Mouse (Mus musculus) heart, postnatal 0 days (tissue): ENCODE measurements around the gene Pigm. TPM values are rescaled to one million over a fixed set of nuclear protein-coding genes. Genes with fewer than 3 reads are reported as not detected.

Experiments
- ATAC-seq: fragments of 200-750 bp; cut with Nextera tagmentation; 2 replicates; pipeline ENCODE4 v1.8.0; 2017; ENCODE audit warnings: low read depth, moderate number of reproducible peaks, moderate library complexity; ENCODE audit not compliant: insufficient read depth
- DNase-seq: peaks from one replicate; pipeline ENCODE4 v3.0.0-alpha.2; 2016; ENCODE audit warnings: low spot score
- H3K27ac ChIP-seq: fragments of 300-500 bp; sonication (generic); 2 replicates; pipeline ENCODE4 v1.5.1; 2014; ENCODE audit warnings: low read depth, mild to moderate bottlenecking
- H3K27me3 ChIP-seq: fragments of 300-500 bp; sonication (generic); 2 replicates; pipeline ENCODE4 v1.6.1; 2014; ENCODE audit warnings: low read length, mixed read lengths; ENCODE audit not compliant: control insufficient read depth, insufficient read depth
- H3K36me3 ChIP-seq: fragments of 300-500 bp; sonication (generic); replicated peaks from 2 replicates; pipeline ENCODE4 v1.6.1; 2014; ENCODE audit warnings: low read length, mixed read lengths; ENCODE audit not compliant: control insufficient read depth, insufficient read depth
- H3K4me1 ChIP-seq: fragments of 300-500 bp; sonication (generic); 2 replicates; pipeline ENCODE4 v1.6.1; 2014; ENCODE audit warnings: antibody characterized with exemption; ENCODE audit not compliant: control insufficient read depth, insufficient read depth
- H3K4me2 ChIP-seq: fragments of 300-500 bp; sonication (generic); 2 replicates; pipeline ENCODE4 v1.6.1; 2014; ENCODE audit warnings: low read depth, mild to moderate bottlenecking, low read length, moderate library complexity
- H3K4me3 ChIP-seq: fragments of 300-500 bp; sonication (generic); 2 replicates; pipeline ENCODE4 v1.5.1; 2014; ENCODE audit warnings: low read depth, low read length
- H3K9ac ChIP-seq: fragments of 300-500 bp; sonication (generic); replicated peaks from 2 replicates; pipeline ENCODE4 v1.6.1; 2014; ENCODE audit warnings: low read depth, low read length, mixed read lengths
- H3K9me3 ChIP-seq: fragments of 300-500 bp; sonication (generic); replicated peaks from 2 replicates; pipeline ENCODE4 v1.6.1; 2016; ENCODE audit warnings: low read length; ENCODE audit not compliant: control insufficient read depth
- CTCF ChIP-seq: IDR thresholded peaks from 2 replicates; pipeline ENCODE4 v1.5.1; 2016; ENCODE audit warnings: antibody characterized with exemption, control low read depth, low read depth
- EP300 ChIP-seq: IDR thresholded peaks from 2 replicates; pipeline ENCODE4 v1.6.1; 2016; ENCODE audit warnings: antibody characterized with exemption, low read depth
- WGBS: fragments of 180-500 bp; shearing (Covaris S2); extraction: QIAGEN DNeasy Blood & Tissue Kit; methylation state at CpG from one replicate; pipeline ENCODE4 v1.1.7; 2014; 5-methylcytosine and 5-hydroxymethylcytosine counted together
- polyA plus RNA-seq: library from polyadenylated mRNA; unstranded; fragments of >200 nt; fragmentation: Nextera tagmentation; extraction: Ambion mirVana; gene quantifications from 2 replicates; pipeline ENCODE4 v1.2.1, GENCODE M21; 2015
- total RNA-seq: library from RNA; depleted of rRNA; stranded (reverse); fragments of >200 nt; gene quantifications from 2 replicates; pipeline ENCODE4 v1.2.3, GENCODE M21; 2014; ENCODE audit warnings: low replicate concordance

Pigm gene
- total and polyA plus RNA-seq, 2 experiments from 2014 or later: 2.2 to 13.8 TPM

DNA sequence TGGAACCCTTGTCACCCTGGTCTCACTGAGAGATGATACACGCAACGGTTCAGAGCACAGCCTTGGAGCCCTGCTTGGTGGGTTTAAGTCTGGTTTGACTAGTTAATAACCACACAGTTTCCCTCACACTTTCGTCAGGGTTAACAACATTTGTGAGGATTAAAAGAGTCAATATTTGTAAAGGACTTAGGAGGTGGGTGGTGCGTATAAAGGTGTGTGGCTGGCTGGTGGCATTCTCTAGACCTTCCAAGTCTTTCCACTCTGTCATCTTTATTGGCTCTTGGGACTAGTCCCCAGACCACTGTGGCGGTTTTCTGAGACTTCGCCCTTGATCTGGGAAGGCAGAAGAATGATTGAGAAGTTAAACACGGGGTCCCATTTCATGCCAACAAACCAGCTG, 31.5 kb upstream of the Pigm start:
- no peak for DNase-seq
- peaks cover 8% of the 10 kb centered on the region for H3K4me1 ChIP-seq
- H3K4me2 ChIP-seq: no peak overlapping the region
- TF ChIP-seq EP300 (no peak), CTCF (no peak)
- H3K27ac ChIP-seq: no peak overlapping the region
- no peak for ATAC-seq
- H3K4me3 ChIP-seq: no peak overlapping the region
- H3K9me3 ChIP-seq: no peaks in the 10 kb centered on the region
- no peaks in the 10 kb centered on the region for H3K36me3 ChIP-seq
- WGBS: 80% methylated on average over 7 of the region's 7 CpGs
- no peak overlapping the region for H3K9ac ChIP-seq
- H3K27me3 ChIP-seq: peaks cover 32% of the 10 kb centered on the region

DNA sequence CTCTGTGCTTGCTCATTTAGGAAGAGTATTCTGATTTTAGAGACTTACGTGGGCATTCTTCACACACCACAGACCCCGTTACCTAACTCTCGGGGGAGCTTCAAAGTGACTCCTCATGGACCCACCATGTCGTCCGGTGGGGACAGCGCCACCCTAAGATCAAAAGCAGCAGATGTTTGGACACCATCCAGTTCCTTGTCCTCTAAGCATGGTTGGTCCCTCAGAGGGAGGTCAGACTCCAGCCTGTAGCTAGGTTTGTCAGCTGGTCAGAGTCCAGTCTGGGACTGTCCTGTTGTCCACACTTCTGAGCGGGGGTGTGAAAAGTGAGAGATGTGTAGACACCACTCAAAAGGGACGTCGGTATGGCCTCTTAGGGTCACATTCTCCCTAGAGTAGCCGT, 29.6 kb upstream of the Pigm start:
- Histone ChIP-seq H3K4me1 (peaks cover 2% of the 10 kb centered on the region; the same call in 1 of the 2 replicates), H3K27me3 (peaks cover 33% of the 10 kb centered on the region), H3K4me2 (no peak overlapping the region), H3K9ac (no peak overlapping the region), H3K27ac (no peak overlapping the region), H3K4me3 (no peak overlapping the region), H3K36me3 (no peaks in the 10 kb centered on the region), H3K9me3 (no peaks in the 10 kb centered on the region)
- ATAC-seq: no peak
- WGBS: 74% methylated on average over 10 of the region's 10 CpGs
- DNase-seq: no peak
- TF ChIP-seq EP300 (no peak), CTCF (no peak)

DNA sequence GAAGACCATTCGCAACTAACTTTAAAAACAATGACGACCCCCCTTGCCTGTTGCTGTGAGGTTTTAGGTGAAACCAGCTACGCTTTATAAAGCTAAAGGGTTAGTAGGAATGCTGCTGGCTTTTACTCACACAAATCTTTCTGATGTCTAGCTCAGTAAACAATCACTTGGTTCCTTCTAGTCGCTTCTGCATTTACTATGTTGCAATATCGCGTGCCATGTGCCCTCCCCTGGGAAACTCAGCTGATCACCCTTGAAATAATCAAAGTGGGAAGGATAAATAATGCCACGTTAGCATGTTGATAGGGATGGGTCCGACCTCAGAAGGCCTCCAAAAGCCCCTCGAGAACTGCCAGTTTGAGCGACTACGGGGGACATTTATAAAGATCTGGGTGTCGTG, 29.0 kb upstream of the Pigm start:
- Histone ChIP-seq H3K27me3 (peaks cover 32% of the 10 kb centered on the region), H3K9ac (no peak overlapping the region), H3K4me1 (peaks cover 2% of the 10 kb centered on the region; the same call in 1 of the 2 replicates), H3K27ac (no peak overlapping the region), H3K9me3 (no peaks in the 10 kb centered on the region), H3K36me3 (no peaks in the 10 kb centered on the region), H3K4me2 (no peak overlapping the region), H3K4me3 (no peak overlapping the region)
- no peak for DNase-seq
- WGBS: 80% methylated on average over 12 of the region's 12 CpGs
- TF ChIP-seq EP300 (no peak), CTCF (no peak)
- no peak for ATAC-seq

DNA sequence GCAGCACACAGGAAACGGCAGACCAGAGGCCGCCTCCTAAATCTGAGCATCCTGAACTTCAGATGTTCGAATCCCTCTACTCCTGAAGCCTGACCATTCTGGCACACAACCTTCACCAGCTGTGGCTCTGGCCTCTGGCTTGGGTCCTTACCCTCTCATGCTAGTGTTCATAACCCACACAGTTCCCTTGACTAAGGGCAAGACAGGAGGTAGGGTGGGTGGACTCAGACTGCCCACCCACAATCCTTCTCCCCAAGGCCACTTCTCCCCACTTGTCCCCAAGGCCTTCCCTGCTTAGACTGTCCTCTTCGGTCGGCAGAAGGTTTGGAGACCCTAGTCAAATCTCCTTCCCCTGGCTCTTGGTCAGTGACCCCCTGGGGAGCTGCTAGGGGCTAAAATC, 26.8 kb upstream of the Pigm start:
- ATAC-seq (no peak), DNase-seq (no peak)
- Histone ChIP-seq H3K36me3 (no peaks in the 10 kb centered on the region), H3K4me1 (peaks cover 2% of the 10 kb centered on the region; the same call in 1 of the 2 replicates), H3K27me3 (peaks cover 29% of the 10 kb centered on the region; the same call in 1 of the 2 replicates), H3K4me3 (no peak overlapping the region), H3K9ac (no peak overlapping the region), H3K27ac (no peak overlapping the region), H3K9me3 (no peaks in the 10 kb centered on the region), H3K4me2 (no peak overlapping the region)
- TF ChIP-seq CTCF (no peak), EP300 (no peak)
- 71% methylated on average over 5 of the region's 5 CpGs for WGBS

DNA sequence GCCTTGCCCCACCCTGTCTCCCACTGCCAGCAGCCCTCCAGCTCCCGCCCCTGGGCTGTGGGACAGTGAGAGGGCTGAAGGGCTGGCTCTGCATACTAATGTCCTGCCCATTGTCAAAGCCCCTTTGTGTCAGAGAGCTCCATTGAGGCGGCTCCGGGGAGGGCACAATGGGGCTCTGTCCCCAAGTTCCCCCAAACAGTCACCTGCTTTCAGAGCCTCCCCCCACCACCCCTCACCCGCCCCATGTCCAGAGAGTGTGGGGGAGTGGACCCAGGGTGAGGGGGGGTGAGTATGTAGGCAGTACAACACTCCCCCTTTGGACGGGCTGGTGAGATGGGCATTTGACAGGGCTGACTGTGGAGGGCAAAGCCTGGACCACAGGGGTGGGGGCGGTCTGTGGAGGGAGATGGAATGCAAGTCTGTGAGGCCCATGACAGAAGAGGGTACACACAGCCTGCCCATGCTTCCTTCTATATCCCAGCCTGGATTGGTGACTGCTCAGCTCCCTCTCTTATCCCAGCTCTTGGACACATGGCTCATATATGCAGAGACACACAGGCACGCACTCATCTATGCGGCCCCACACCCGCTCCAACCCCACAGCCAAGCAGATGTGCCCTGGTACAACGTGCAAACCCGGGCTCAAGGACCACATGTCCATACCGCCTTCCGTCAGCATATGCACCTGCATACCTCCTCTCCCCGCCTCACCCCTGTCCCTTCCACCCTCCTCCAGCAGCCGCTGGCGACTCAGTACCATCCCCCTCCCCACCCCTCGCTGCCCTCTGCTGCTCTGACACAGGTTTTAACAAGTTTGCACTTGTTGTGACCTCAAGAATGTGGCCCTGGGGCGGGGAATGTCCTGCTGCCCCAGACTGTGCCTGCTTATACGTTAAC, 26.2 kb upstream of the Pigm start:
- H3K9ac ChIP-seq: no peak overlapping the region
- peak; percentile 52 for ATAC-seq
- TF ChIP-seq EP300 (no peak), CTCF (no peak)
- no peak overlapping the region for H3K27ac ChIP-seq
- no peaks in the 10 kb centered on the region for H3K9me3 ChIP-seq
- H3K27me3 ChIP-seq: peaks cover 29% of the 10 kb centered on the region; the same call in 1 of the 2 replicates
- 14% methylated on average over 19 of the region's 19 CpGs for WGBS
- no peak for DNase-seq
- H3K36me3 ChIP-seq: no peaks in the 10 kb centered on the region
- no peak overlapping the region for H3K4me3 ChIP-seq
- H3K4me2 ChIP-seq: peak overlapping the region; percentile 28; the same call in 1 of the 2 replicates
- H3K4me1 ChIP-seq: peaks cover 2% of the 10 kb centered on the region; the same call in 1 of the 2 replicates
